In genomic region chr4:128666362-128666761, GRCm38 (mm10) we compare ENCODE assay signal across 8 mouse cellular contexts. TPM values are rescaled to one million over a fixed set of nuclear protein-coding genes. Genes with fewer than 3 reads are reported as not detected.
A peak's percentile ranks its signal among the peaks of the same experiment; 100 is the strongest.
DNase-seq lines count a peak whose midpoint lies in the region; ATAC-seq and TF ChIP-seq lines count a peak whose summit lies in the region.
"Not testable (repeated sequence)": the region's sequence is repeated elsewhere in the genome, so short reads cannot be mapped to it uniquely, and the experiment has no call there.
"Had no signal": no experiment of that assay in that cellular context is flagged by ENCODE, and none has a peak within 500 bp of the region (broad histone marks: within the 10 kb centered on the region; RNA-seq: fewer than 3 reads in every experiment).

No protein-coding gene starts in this region.

- H3K36me3 ChIP-seq in kidney, adult 2 months (ENCODE audit: control insufficient read depth, insufficient read depth, low read length); lung, embryonic 16.5 days (ENCODE audit: control insufficient read depth, insufficient read depth, low read length): not testable (repeated sequence)

- not testable (repeated sequence) for H3K27ac ChIP-seq in cerebellum, adult 2 months (ENCODE audit: insufficient read depth, low read length); gastrocnemius, adult 2 months
- H3K27ac ChIP-seq in kidney, adult 2 months (ENCODE audit: insufficient read depth, low read depth, low read length), result 0 out of 2 replicates have a peak overlapping the region, but pooled peaks have one; percentile 16
- H3K27ac ChIP-seq in lung, embryonic 16.5 days (ENCODE audit: low read length), result peak overlapping the region; percentile 49

- ATAC-seq in lung, embryonic 16.5 days (ENCODE audit: low read depth), result peak; percentile 48
- ATAC-seq in megakaryocyte, adult 5-6 weeks (ENCODE audit: poor library complexity, severe bottlenecking), result peak; percentile 43

- not testable (repeated sequence) for H3K27me3 ChIP-seq in cerebellum, adult 2 months (ENCODE audit: control insufficient read depth, insufficient read depth, low read length); kidney, adult 2 months (replicated peaks; ENCODE audit: control insufficient read depth, insufficient read depth, low read length); lung, embryonic 16.5 days (ENCODE audit: control insufficient read depth, insufficient read depth, low read depth, low read length)

- not testable (repeated sequence) for H3K4me2 ChIP-seq in lung, embryonic 16.5 days (ENCODE audit: low read depth, low read length)

- not testable (repeated sequence) for H3K4me3 ChIP-seq in cerebellum, adult 2 months (replicated peaks; ENCODE audit: insufficient read depth, low read depth, low read length); gastrocnemius, adult 2 months; kidney, adult 2 months (ENCODE audit: insufficient read depth, low read depth, low read length); lung, embryonic 16.5 days (ENCODE audit: low read length)

- peaks cover 22% of the 10 kb centered on the region for H3K4me1 ChIP-seq in cerebellum, adult 2 months (ENCODE audit: control insufficient read depth, insufficient read depth, low read length)
- H3K4me1 ChIP-seq in kidney, adult 2 months (ENCODE audit: control insufficient read depth, insufficient read depth, low read length), result peaks cover 11% of the 10 kb centered on the region
- not testable (repeated sequence) for H3K4me1 ChIP-seq in lung, embryonic 16.5 days (replicated peaks; ENCODE audit: control insufficient read depth, insufficient read depth, low read length)

- TF ChIP-seq POLR2A in cerebellum, adult 2 months (IDR thresholded peaks at IDR 0.05; ENCODE audit: borderline replicate concordance, insufficient read depth, low read length); kidney, adult 2 months (IDR thresholded peaks at IDR 0.05; ENCODE audit: low read depth, low read length): not testable (repeated sequence)

- not testable (repeated sequence) for H3K9ac ChIP-seq in lung, embryonic 16.5 days (ENCODE audit: low read length)

- H3K9me3 ChIP-seq in lung, embryonic 16.5 days (ENCODE audit: control insufficient read depth, low read length), result not testable (repeated sequence)

- WGBS in cerebellum, adult 2 months, result 36% methylated on average over 7 of the region's 7 CpGs
- 53% methylated on average over 7 of the region's 7 CpGs for WGBS in kidney, adult 2 months
- WGBS in lung, embryonic 16.5 days, result 41% methylated on average over 7 of the region's 7 CpGs

- intact Hi-C loops in gastrocnemius, adult 2 months (cut with DNase I); left cerebral cortex, postnatal 4 days (cut with DNase I): not testable (repeated sequence)

- TF ChIP-seq CTCF in cerebellum, adult 2 months (IDR thresholded peaks at IDR 0.05; ENCODE audit: borderline replicate concordance, insufficient read depth, low read depth, low read length); gastrocnemius, adult 2 months (IDR thresholded peaks at IDR 0.05); kidney, adult 2 months (conservative IDR thresholded peaks at IDR 0.05; ENCODE audit: insufficient read depth, insufficient read length, low read depth, low read length): not testable (repeated sequence)

- DNase-seq in cerebellum, adult 2 months, result peak; percentile 40 to 55
- peak; percentile 38 for DNase-seq in gastrocnemius, adult 2 months
- DNase-seq in heart, adult 9 months (ENCODE audit: low spot score in 2 of 2), result peak; percentile 26 to 52
- DNase-seq in kidney, adult 2 months, result peak; percentile 24
- peak; percentile 60 for DNase-seq in left cerebral cortex, postnatal 4 days

RNA-seq across cellular contexts. Expression of gene Phc2, which starts 11.9 kb away (rescaled TPM):
- polyA plus RNA-seq in cerebellum, adult 2 months (2012; rRNA removed), result 133 and 144 TPM in 2 replicates
- 10 to 100 TPM; 17.3 to 25.1 TPM for total RNA-seq in gastrocnemius, adult 2 months (2021)
- 64.6 and 69.5 TPM in 2 replicates for polyA plus RNA-seq in kidney, adult 2 months (2012; rRNA removed)
- 10 to 100 TPM; 90.7 to 95.1 TPM for total RNA-seq in left cerebral cortex, postnatal 4 days (2021)
- 18.9 and 19.8 TPM in 2 replicates for polyA plus RNA-seq in lung, embryonic 16.5 days (2015; fragmentation: Nextera tagmentation; extraction: Ambion mirVana)
- 34.1 and 34.5 TPM in 2 replicates for total RNA-seq in megakaryocyte, adult 5-6 weeks (2015)
- 17.0 and 18.8 TPM in 2 replicates for total RNA-seq in megakaryocyte, adult 5-6 weeks (2017)

RNA-seq across cellular contexts. Expression of gene Tlr12, which starts 47.9 kb away (rescaled TPM):
- polyA plus RNA-seq in cerebellum, adult 2 months (2012; rRNA removed), result 0.49 and 0.52 TPM in 2 replicates
- not detected for total RNA-seq in gastrocnemius, adult 2 months (2021)
- 14.3 and 16.1 TPM in 2 replicates for polyA plus RNA-seq in kidney, adult 2 months (2012; rRNA removed)
- 1 to 10 TPM; 1.2 to 1.4 TPM for total RNA-seq in left cerebral cortex, postnatal 4 days (2021)
- 1.6 and 1.8 TPM in 2 replicates for polyA plus RNA-seq in lung, embryonic 16.5 days (2015; fragmentation: Nextera tagmentation; extraction: Ambion mirVana)
- total RNA-seq in megakaryocyte, adult 5-6 weeks (2015), result 0.52 and 1.2 TPM in 2 replicates
- 0.55 and 0.85 TPM in 2 replicates for total RNA-seq in megakaryocyte, adult 5-6 weeks (2017)
- total RNA-seq: gastrocnemius, adult 18-20 months had no signal

RNA-seq across cellular contexts. Expression of gene Zscan20, which starts 56.5 kb away (rescaled TPM):
- polyA plus RNA-seq in cerebellum, adult 2 months (2012; rRNA removed), result 4.9 and 5.2 TPM in 2 replicates
- total RNA-seq in gastrocnemius, adult 2 months (2021), result 1 to 10 TPM; 3.3 to 3.6 TPM
- 2.3 and 2.6 TPM in 2 replicates for polyA plus RNA-seq in kidney, adult 2 months (2012; rRNA removed)
- total RNA-seq in left cerebral cortex, postnatal 4 days (2021), result 1 to 10 TPM; 7.5 to 9.5 TPM
- 4.2 and 4.5 TPM in 2 replicates for polyA plus RNA-seq in lung, embryonic 16.5 days (2015; fragmentation: Nextera tagmentation; extraction: Ambion mirVana)
- 1.5 and 3.0 TPM in 2 replicates for total RNA-seq in megakaryocyte, adult 5-6 weeks (2015)
- 2.9 and 3.3 TPM in 2 replicates for total RNA-seq in megakaryocyte, adult 5-6 weeks (2017)
